Mouse (Mus musculus) midbrain, postnatal 0 days (tissue): Measurements from ENCODE around the gene Opn1sw. TPM values are rescaled to one million over a fixed set of nuclear protein-coding genes. Genes with fewer than 3 reads are reported as not detected.
"Not testable (repeated sequence)": the region's sequence is repeated elsewhere in the genome, so short reads cannot be mapped to it uniquely, and the experiment has no call there.

Experiments used
- ATAC-seq: fragments of 200-750 bp; cut with Nextera tagmentation; 2 replicates; pipeline ENCODE4 v1.8.0; 2017; ENCODE audit warnings: moderate number of reproducible peaks, mild to moderate bottlenecking, moderate TSS enrichment, moderate library complexity; ENCODE audit not compliant: low FRiP score
- DNase-seq: peaks from one replicate; pipeline ENCODE4 v3.0.0-alpha.2; 2015; ENCODE audit warnings: low spot score
- H3K27ac ChIP-seq: fragments of 300-500 bp; sonication (generic); 2 replicates; pipeline ENCODE4 v1.5.1; 2014; ENCODE audit warnings: low read depth, mild to moderate bottlenecking, low read length, mixed read lengths
- H3K27me3 ChIP-seq: fragments of 300-500 bp; sonication (generic); 2 replicates; pipeline ENCODE4 v1.6.1; 2014; ENCODE audit warnings: low read length, control low read depth, mixed read lengths; ENCODE audit not compliant: insufficient read depth
- H3K36me3 ChIP-seq: fragments of 300-500 bp; sonication (generic); 2 replicates; pipeline ENCODE4 v1.6.1; 2014; ENCODE audit warnings: low read length, control low read depth, mixed read lengths; ENCODE audit not compliant: insufficient read depth
- H3K4me1 ChIP-seq: fragments of 300-500 bp; sonication (generic); 2 replicates; pipeline ENCODE4 v1.6.1; 2014; ENCODE audit warnings: mild to moderate bottlenecking, control low read depth, antibody characterized with exemption, low read length, mixed read lengths; ENCODE audit not compliant: insufficient read depth
- H3K4me2 ChIP-seq: fragments of 300-500 bp; sonication (generic); 2 replicates; pipeline ENCODE4 v1.6.1; 2014; ENCODE audit warnings: low read depth, mild to moderate bottlenecking, low read length, mixed read lengths; ENCODE audit not compliant: poor library complexity, severe bottlenecking
- H3K4me3 ChIP-seq: fragments of 300-500 bp; sonication (generic); 2 replicates; pipeline ENCODE4 v1.5.1; 2014; ENCODE audit warnings: low read depth, mild to moderate bottlenecking, low read length, moderate library complexity
- H3K9ac ChIP-seq: fragments of 300-500 bp; sonication (generic); replicated peaks from 2 replicates; pipeline ENCODE4 v1.6.1; 2014; ENCODE audit warnings: mild to moderate bottlenecking, low read length, moderate library complexity, mixed read lengths; ENCODE audit not compliant: poor library complexity, severe bottlenecking
- H3K9me3 ChIP-seq: fragments of 300-500 bp; sonication (generic); 2 replicates; pipeline ENCODE4 v1.6.1; 2016; ENCODE audit warnings: low read length, control low read depth
- CTCF ChIP-seq: IDR thresholded peaks from 2 replicates; pipeline ENCODE4 v1.5.1; 2016; ENCODE audit warnings: antibody characterized with exemption, mild to moderate bottlenecking
- WGBS: fragments of 180-500 bp; shearing (Covaris S2); extraction: QIAGEN DNeasy Blood & Tissue Kit; methylation state at CpG from one replicate; pipeline ENCODE4 v1.1.7; 2014; 5-methylcytosine and 5-hydroxymethylcytosine counted together
- microRNA-seq: library from miRNA; unstranded; fragments of <30 nt; microRNA quantifications from one replicate; pipeline ENCODE4, GENCODE M21; 2016; ENCODE audit warnings: borderline number of aligned reads
- polyA plus RNA-seq: library from polyadenylated mRNA; unstranded; fragments of >200 nt; fragmentation: Nextera tagmentation; extraction: Ambion mirVana; gene quantifications from 2 replicates; pipeline ENCODE4 v1.2.1, GENCODE M21; 2015
- total RNA-seq: library from RNA; depleted of rRNA; stranded (reverse); fragments of >200 nt; gene quantifications from 2 replicates; pipeline ENCODE4 v1.2.3, GENCODE M21; 2014; rRNA removed

Gene Opn1sw
- total and polyA plus RNA-seq, 2 experiments from 2014 or later: 0.11 to 0.56 TPM

GRCm38 (mm10) chr6:29347189-29347588 is 41.1 kb downstream of the Opn1sw start:
- Histone ChIP-seq H3K4me1 (no peaks in the 10 kb centered on the region; the same call in 1 of the 2 replicates), H3K36me3 (no peaks in the 10 kb centered on the region), H3K27ac (peak overlapping the region; percentile 85), H3K27me3 (no peaks in the 10 kb centered on the region), H3K4me2 (peak overlapping the region; percentile 67), H3K9ac (peak overlapping the region; percentile 70), H3K9me3 (no peaks in the 10 kb centered on the region), H3K4me3 (peak overlapping the region; percentile 84)
- DNase-seq (no peak), ATAC-seq (no peak)
- no peak for TF ChIP-seq CTCF
- 37% methylated on average over 7 of the region's 7 CpGs for WGBS

- not testable (repeated sequence) for H3K4me3 ChIP-seq, H3K4me1 ChIP-seq, H3K27me3 ChIP-seq, H3K9me3 ChIP-seq, DNase-seq, H3K9ac ChIP-seq, ATAC-seq, H3K36me3 ChIP-seq, H3K4me2 ChIP-seq, H3K27ac ChIP-seq
- WGBS: 95% methylated on average over 2 of the region's 2 CpGs
These were observed 41.8 kb downstream of the Opn1sw start for GRCm38 (mm10) chr6:29346512-29346911.

DNA sequence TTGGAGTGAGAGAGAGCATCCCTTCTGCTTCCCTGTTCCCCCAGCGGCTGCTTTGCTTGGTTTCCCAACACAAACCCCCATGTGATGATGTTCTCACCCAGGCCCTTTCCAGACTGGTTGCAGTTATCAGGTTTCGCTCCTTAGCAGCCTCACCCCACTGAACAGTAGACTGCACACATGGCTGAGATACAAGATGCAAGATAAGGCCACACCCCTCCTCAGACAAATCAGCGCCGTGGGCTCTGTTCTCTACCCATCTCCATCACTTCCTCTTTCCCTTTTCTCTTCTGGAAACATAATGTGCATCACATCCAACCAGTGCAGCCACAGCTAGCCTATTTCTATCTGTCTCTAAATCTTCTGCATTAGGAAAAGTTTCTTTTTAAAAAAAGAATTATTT is 58.8 kb downstream of the Opn1sw start:
- Histone ChIP-seq H3K9me3 (no peaks in the 10 kb centered on the region), H3K4me1 (no peaks in the 10 kb centered on the region), H3K4me2 (no peak overlapping the region), H3K4me3 (no peak overlapping the region), H3K27ac (no peak overlapping the region), H3K27me3 (no peaks in the 10 kb centered on the region), H3K36me3 (no peaks in the 10 kb centered on the region), H3K9ac (no peak overlapping the region)
- DNase-seq (no peak), ATAC-seq (no peak)
- WGBS: 81% methylated on average over 4 of the region's 4 CpGs
- no peak for TF ChIP-seq CTCF

DNA sequence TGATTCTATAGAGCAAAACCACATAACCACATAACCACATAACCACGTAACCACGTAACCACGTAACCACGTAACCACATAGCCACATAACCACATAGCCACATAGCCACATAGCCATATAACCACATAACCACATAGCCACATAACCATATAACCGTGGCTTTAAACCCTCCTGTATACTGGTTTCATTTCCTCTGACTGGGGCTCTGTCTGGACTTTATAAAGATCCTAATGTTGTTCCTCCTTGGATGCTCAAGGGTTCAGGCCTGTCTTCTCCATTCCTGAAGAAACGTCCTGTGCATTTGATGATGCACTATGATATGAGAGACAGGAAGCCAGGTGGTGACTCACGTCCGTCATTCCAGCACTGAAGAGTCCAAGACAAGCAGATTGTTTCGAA is 61.3 kb downstream of the Opn1sw start:
- TF ChIP-seq CTCF: no peak

More for the DNA sequence above, 61.3 kb downstream of the Opn1sw start:
- no peaks in the 10 kb centered on the region for H3K4me1 ChIP-seq
- no peak overlapping the region for H3K4me3 ChIP-seq
- no peak for ATAC-seq
- no peak overlapping the region for H3K4me2 ChIP-seq
- no peak for DNase-seq
- no peak overlapping the region for H3K9ac ChIP-seq
- no peak overlapping the region for H3K27ac ChIP-seq
- WGBS: 89% methylated on average over 9 of the region's 9 CpGs
- no peaks in the 10 kb centered on the region for H3K9me3 ChIP-seq
- no peaks in the 10 kb centered on the region for H3K27me3 ChIP-seq
- H3K36me3 ChIP-seq: no peaks in the 10 kb centered on the region

Small RNAs within 50 kb of the gene (microRNA-seq; reads per million reads assigned to microRNA genes)
- gene Gm26220 (not detected), gene Gm44354 (not detected)

Other genes with a start within 250 kb of the Opn1sw start
- gene Rbm28, start 223.5 kb downstream of the Opn1sw start, total RNA-seq: 17.8 and 25.2 TPM in 2 replicates
- gene Rbm28, start 223.5 kb downstream of the Opn1sw start, polyA plus RNA-seq: 18.8 and 20.9 TPM in 2 replicates
- 31.9 and 40.2 TPM in 2 replicates for gene Prrt4, start 208.9 kb downstream of the Opn1sw start, total RNA-seq
- 15.4 and 16.6 TPM in 2 replicates for gene Prrt4, start 208.9 kb downstream of the Opn1sw start, polyA plus RNA-seq
- gene Impdh1, start 172.1 kb downstream of the Opn1sw start, total RNA-seq: 35.6 and 37.5 TPM in 2 replicates
- gene Impdh1, start 172.1 kb downstream of the Opn1sw start, polyA plus RNA-seq: 60.6 and 62.1 TPM in 2 replicates
- 14.4 and 21.2 TPM in 2 replicates for gene Hilpda, start 116.0 kb downstream of the Opn1sw start, total RNA-seq
- gene Hilpda, start 116.0 kb downstream of the Opn1sw start, polyA plus RNA-seq: 24.2 and 25.4 TPM in 2 replicates
- gene Fam71f2, start 108.9 kb downstream of the Opn1sw start, total RNA-seq: 0.44 and 0.52 TPM in 2 replicates
- 0.52 and 0.58 TPM in 2 replicates for gene Fam71f2, start 108.9 kb downstream of the Opn1sw start, polyA plus RNA-seq
- gene Fam71f1, start 69.3 kb downstream of the Opn1sw start, total RNA-seq: not detected in 2 replicates
- not detected in 2 replicates for gene Fam71f1, start 69.3 kb downstream of the Opn1sw start, polyA plus RNA-seq
- 124 and 142 TPM in 2 replicates for gene Calu, start 40.4 kb downstream of the Opn1sw start, total RNA-seq
- 124 and 131 TPM in 2 replicates for gene Calu, start 40.4 kb downstream of the Opn1sw start, polyA plus RNA-seq
- 54.4 and 77.6 TPM in 2 replicates for gene Ccdc136, start 7.8 kb upstream of the Opn1sw start, total RNA-seq
- 50.8 and 51.9 TPM in 2 replicates for gene Ccdc136, start 7.8 kb upstream of the Opn1sw start, polyA plus RNA-seq
- gene Flnc, start 44.8 kb upstream of the Opn1sw start, total RNA-seq: 11.1 and 12.0 TPM in 2 replicates
- 1.2 and 1.4 TPM in 2 replicates for gene Flnc, start 44.8 kb upstream of the Opn1sw start, polyA plus RNA-seq
- gene Atp6v1f, start 79.2 kb upstream of the Opn1sw start, total RNA-seq: 262 and 302 TPM in 2 replicates
- gene Atp6v1f, start 79.2 kb upstream of the Opn1sw start, polyA plus RNA-seq: 361 and 388 TPM in 2 replicates
- 2.6 TPM in 1 of 2 replicates, not detected in the other for gene Atp6v1fnb, start 83.0 kb upstream of the Opn1sw start, total RNA-seq
- 0.32 and 0.72 TPM in 2 replicates for gene Atp6v1fnb, start 83.0 kb upstream of the Opn1sw start, polyA plus RNA-seq
- gene Kcp, start 119.5 kb upstream of the Opn1sw start, total RNA-seq: 16.3 and 27.0 TPM in 2 replicates
- 8.9 and 9.0 TPM in 2 replicates for gene Kcp, start 119.5 kb upstream of the Opn1sw start, polyA plus RNA-seq
- gene Irf5, start 138.2 kb upstream of the Opn1sw start, total RNA-seq: 3.2 and 3.5 TPM in 2 replicates
- gene Irf5, start 138.2 kb upstream of the Opn1sw start, polyA plus RNA-seq: 1.7 and 2.0 TPM in 2 replicates
- gene Tnpo3, start 221.4 kb upstream of the Opn1sw start, total RNA-seq: 72.6 and 81.0 TPM in 2 replicates
- 56.9 and 57.9 TPM in 2 replicates for gene Tnpo3, start 221.4 kb upstream of the Opn1sw start, polyA plus RNA-seq